Mouse (Mus musculus): Measurements from ENCODE around the gene Smim15.

Smim15 gene

GRCm38 (mm10) chr13:108044222-108044941 is at the start of gene Smim15:
Gene Smim15 (plus strand): TSS chr13:108044446.
- peak; percentile 96 for DNase-seq

GRCm38 (mm10) chr13:107995211-107995610 is 49.0 kb upstream of the Smim15 start:
- no peak for DNase-seq

- no peak for DNase-seq
Observed at GRCm38 (mm10) chr13:107996301-107996700, 47.9 kb upstream of the Smim15 start.

- DNase-seq, result no peak
Observed at GRCm38 (mm10) chr13:108007861-108008260, 36.4 kb upstream of the Smim15 start.

- DNase-seq, result no peak
Observed at GRCm38 (mm10) chr13:108013110-108013509, 31.1 kb upstream of the Smim15 start.

- peak; percentile 56 for DNase-seq
Observed at GRCm38 (mm10) chr13:108013839-108014238, 30.4 kb upstream of the Smim15 start.

- no peak for DNase-seq
Observed at GRCm38 (mm10) chr13:108015166-108015565, 29.1 kb upstream of the Smim15 start.

GRCm38 (mm10) chr13:108017349-108017748 is 26.9 kb upstream of the Smim15 start:
- DNase-seq, result no peak

GRCm38 (mm10) chr13:108025802-108026201 is 18.4 kb upstream of the Smim15 start:
- no peak for DNase-seq

GRCm38 (mm10) chr13:108032789-108033188 is 11.5 kb upstream of the Smim15 start:
- DNase-seq, result no peak

- peak; percentile 51 for DNase-seq
Observed at GRCm38 (mm10) chr13:108039375-108039774, 4.9 kb upstream of the Smim15 start.

GRCm38 (mm10) chr13:108039902-108040301 is 4.3 kb upstream of the Smim15 start:
- no peak for DNase-seq

- DNase-seq, result no peak
Observed at GRCm38 (mm10) chr13:108040451-108040850, 3.8 kb upstream of the Smim15 start.

- peak; percentile 84 for DNase-seq
Observed at GRCm38 (mm10) chr13:108041358-108041757, 2.9 kb upstream of the Smim15 start.

- DNase-seq, result peak; percentile 72
Observed at GRCm38 (mm10) chr13:108043431-108044221, 620 bp upstream of the Smim15 start.

GRCm38 (mm10) chr13:108045646-108046045 is 1.4 kb downstream of the Smim15 start:
- DNase-seq, result no peak

GRCm38 (mm10) chr13:108046071-108046470 is 1.8 kb downstream of the Smim15 start:
- no peak for DNase-seq

- no peak for DNase-seq
Observed at GRCm38 (mm10) chr13:108046891-108047290, 2.6 kb downstream of the Smim15 start.

GRCm38 (mm10) chr13:108047364-108047763 is 3.1 kb downstream of the Smim15 start:
- DNase-seq, result no peak

GRCm38 (mm10) chr13:108056896-108057295 is 12.7 kb downstream of the Smim15 start:
- peak; percentile 69 for DNase-seq

GRCm38 (mm10) chr13:108060286-108060885 is 16.1 kb downstream of the Smim15 start:
- DNase-seq, result no peak

GRCm38 (mm10) chr13:108060936-108061578 is 16.8 kb downstream of the Smim15 start:
- DNase-seq, result peak; percentile 18

GRCm38 (mm10) chr13:108062900-108063299 is 18.7 kb downstream of the Smim15 start:
- no peak for DNase-seq

Measured in kidney, postnatal 10 days (tissue).